Mouse (Mus musculus) cortical plate, adult 2 months (tissue): ENCODE data around the gene Adam23. TPM values are rescaled to one million over a fixed set of nuclear protein-coding genes. Genes with fewer than 3 reads are reported as not detected.

Source experiments
- H3K27ac ChIP-seq: fragments of 200-500 bp; 2 replicates; pipeline ENCODE4 v1.5.1; 2012; ENCODE audit warnings: low read length, control low read depth, inconsistent platforms; ENCODE audit not compliant: insufficient read depth
- H3K4me1 ChIP-seq: fragments of 200-500 bp; 2 replicates; pipeline ENCODE4 v1.6.1; 2011; ENCODE audit warnings: low read length; ENCODE audit not compliant: control insufficient read depth, insufficient read depth
- H3K4me3 ChIP-seq: fragments of 200-500 bp; 2 replicates; pipeline ENCODE4 v1.5.1; 2011; ENCODE audit warnings: mild to moderate bottlenecking, low read length, control low read depth; ENCODE audit not compliant: insufficient read depth
- CTCF ChIP-seq: fragments of 200-500 bp; IDR thresholded peaks from 2 replicates; pipeline ENCODE4 v1.5.1; 2011; ENCODE audit warnings: mild to moderate bottlenecking, control low read depth, low read length; ENCODE audit not compliant: insufficient read depth; ENCODE audit errors: extremely low read depth
- POLR2A ChIP-seq: fragments of 200-500 bp; IDR thresholded peaks from 2 replicates; pipeline ENCODE4 v1.6.1; 2011; ENCODE audit warnings: mild to moderate bottlenecking, low read length, control low read depth; ENCODE audit not compliant: insufficient read depth; ENCODE audit errors: extremely low read depth
- polyA plus RNA-seq: library from polyadenylated mRNA; depleted of rRNA; stranded (reverse); fragments of >200 nt; gene quantifications from 2 replicates; pipeline ENCODE4 v1.2.3, GENCODE M21; 2012

Gene Adam23
- polyA plus RNA-seq, 1 experiment: 84.7 TPM

GRCm38 (mm10) chr1:63464441-63464840 lies 18.8 kb downstream of the Adam23 start:
- Histone ChIP-seq H3K4me3 (no peak overlapping the region), H3K4me1 (peaks cover 5% of the 10 kb centered on the region), H3K27ac (no peak overlapping the region)
- TF ChIP-seq POLR2A (no peak), CTCF (no peak)

GRCm38 (mm10) chr1:63473272-63473671 lies 27.6 kb downstream of the Adam23 start:
- Histone ChIP-seq H3K4me3 (no peak overlapping the region), H3K4me1 (no peaks in the 10 kb centered on the region), H3K27ac (no peak overlapping the region)
- no peak for TF ChIP-seq POLR2A
- no peak for TF ChIP-seq CTCF

GRCm38 (mm10) chr1:63473696-63474095 lies 28.0 kb downstream of the Adam23 start:
- no peak overlapping the region for H3K4me3 ChIP-seq
- H3K4me1 ChIP-seq: no peaks in the 10 kb centered on the region
- TF ChIP-seq POLR2A: no peak
- no peak for TF ChIP-seq CTCF
- no peak overlapping the region for H3K27ac ChIP-seq

- no peak overlapping the region for H3K4me3 ChIP-seq
- H3K27ac ChIP-seq: no peak overlapping the region
- TF ChIP-seq POLR2A: no peak
- no peak for TF ChIP-seq CTCF
- H3K4me1 ChIP-seq: peaks cover 2% of the 10 kb centered on the region; the same call in 1 of the 2 replicates
Measured at GRCm38 (mm10) chr1:63478946-63479345, 33.3 kb downstream of the Adam23 start.

GRCm38 (mm10) chr1:63484646-63485045 lies 39.0 kb downstream of the Adam23 start:
- Histone ChIP-seq H3K27ac (no peak overlapping the region), H3K4me3 (no peak overlapping the region), H3K4me1 (peaks cover 3% of the 10 kb centered on the region; the same call in 1 of the 2 replicates)
- no peak for TF ChIP-seq POLR2A

GRCm38 (mm10) chr1:63486646-63487045 lies 41.0 kb downstream of the Adam23 start:
- Histone ChIP-seq H3K4me1 (peaks cover 3% of the 10 kb centered on the region; the same call in 1 of the 2 replicates), H3K4me3 (no peak overlapping the region), H3K27ac (no peak overlapping the region)
- TF ChIP-seq CTCF (no peak), POLR2A (no peak)

- TF ChIP-seq CTCF: no peak
- TF ChIP-seq POLR2A: no peak
- H3K4me3 ChIP-seq: no peak overlapping the region
Measured at GRCm38 (mm10) chr1:63491001-63491400, 45.3 kb downstream of the Adam23 start.

GRCm38 (mm10) chr1:63493325-63493724 lies 47.6 kb downstream of the Adam23 start:
- Histone ChIP-seq H3K4me3 (no peak overlapping the region), H3K27ac (no peak overlapping the region), H3K4me1 (peaks cover 3% of the 10 kb centered on the region; the same call in 1 of the 2 replicates)
- TF ChIP-seq CTCF (no peak), POLR2A (no peak)

More at GRCm38 (mm10) chr1:63491001-63491400, 45.3 kb downstream of the Adam23 start:
- Histone ChIP-seq H3K4me1 (peaks cover 7% of the 10 kb centered on the region; the same call in 1 of the 2 replicates), H3K27ac (no peak overlapping the region)

- H3K4me1 ChIP-seq: no peaks in the 10 kb centered on the region; the same call in 1 of the 2 replicates
- no peak for TF ChIP-seq POLR2A
- TF ChIP-seq CTCF: no peak
- no peak overlapping the region for H3K4me3 ChIP-seq
- no peak overlapping the region for H3K27ac ChIP-seq
Measured at GRCm38 (mm10) chr1:63507386-63507785, 61.7 kb downstream of the Adam23 start.

- Histone ChIP-seq H3K4me1 (no peaks in the 10 kb centered on the region), H3K27ac (no peak overlapping the region), H3K4me3 (no peak overlapping the region)
- TF ChIP-seq POLR2A: no peak
- no peak for TF ChIP-seq CTCF
Measured at GRCm38 (mm10) chr1:63508801-63509200, 63.1 kb downstream of the Adam23 start.
